Mouse (Mus musculus) C2C12 (cell line): Measurements from ENCODE around the gene Il16.

Experiments used
- MAX ChIP-seq: IDR thresholded peaks from one replicate; pipeline ENCODE4 v1.6.1; 2011; ENCODE audit warnings: mild to moderate bottlenecking, control low read depth
- MYOD1 ChIP-seq: IDR thresholded peaks from one replicate; pipeline ENCODE4 v1.6.1; 2011; ENCODE audit warnings: low read depth; ENCODE audit not compliant: control insufficient read depth, insufficient read length

DNA sequence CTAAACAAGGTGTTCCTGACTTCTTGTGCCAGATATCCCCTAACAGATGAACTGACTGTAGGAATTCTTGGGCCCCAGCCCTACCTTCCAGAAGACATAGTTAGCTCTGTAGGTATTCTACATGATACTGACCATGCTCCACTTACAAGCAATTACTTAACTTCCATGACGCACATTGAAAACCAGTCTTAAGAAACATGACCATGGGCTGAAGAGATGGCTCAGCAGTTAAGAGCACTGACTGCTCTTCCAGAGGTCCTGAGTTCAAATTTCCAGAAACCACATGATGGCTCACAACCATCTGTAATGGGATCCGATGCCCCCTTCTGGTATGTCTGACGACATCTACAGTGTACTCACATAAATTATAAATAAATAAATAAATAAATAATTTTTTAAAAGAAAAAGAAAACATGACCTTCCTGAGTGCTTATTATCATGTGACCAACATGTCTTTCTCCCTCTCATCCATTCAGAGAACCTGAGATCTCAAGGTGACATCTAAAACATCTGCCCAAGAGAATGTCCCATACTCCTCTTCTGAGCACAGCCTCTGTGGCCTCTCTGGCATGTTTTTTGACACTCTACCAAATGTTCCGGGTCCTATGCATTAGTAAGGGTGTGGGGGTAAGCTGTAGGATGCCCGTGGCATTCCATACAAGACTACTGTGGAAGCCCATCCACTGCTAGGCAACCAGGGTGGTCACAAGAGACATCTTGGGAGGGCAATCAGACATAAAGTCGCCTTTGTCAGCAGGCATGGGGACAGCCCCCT is 9.0 kb downstream of the Il16 start:
- TF ChIP-seq MYOD1 (no peak), MAX (no peak)
